Mouse (Mus musculus): ENCODE data around the gene Ppp4r3a. TPM values are rescaled to one million over a fixed set of nuclear protein-coding genes. Genes with fewer than 3 reads are reported as not detected.

Ppp4r3a gene
- total and polyA plus RNA-seq, 3 experiments, result 43.2 to 68.6 (median 68.5) TPM

DNA sequence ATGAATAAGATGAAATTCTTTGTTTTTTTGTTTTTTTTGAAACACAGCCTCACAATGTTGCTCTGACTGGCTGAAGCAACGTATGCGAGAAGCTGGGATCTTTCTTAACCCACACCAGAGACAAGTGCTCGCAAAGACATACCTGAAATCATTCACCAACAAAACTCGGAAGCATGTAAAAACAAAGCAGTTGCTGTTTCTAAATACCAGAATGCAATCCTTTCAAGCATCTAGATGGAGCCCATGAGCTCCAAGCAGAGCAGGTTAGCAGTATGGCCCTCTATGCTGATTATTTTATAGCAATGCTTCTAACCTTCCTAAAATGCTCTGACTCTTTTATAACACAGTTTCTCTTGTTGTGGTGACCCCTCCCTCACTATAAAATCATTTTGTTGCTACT is 735 bp upstream of the Ppp4r3a start:
- Histone ChIP-seq H3K4me3 (replicated peaks in 1 of 3; ENCODE audit: low read depth in 2 of 3, low read length in 2 of 3, poor library complexity in 1 of 3) (peak overlapping the region; percentile 91 to 99 (median 95)), H3K4me1 (ENCODE audit: control insufficient read depth in 1 of 2, insufficient read depth in 2 of 2) (peaks cover 0 to 13% of the 10 kb centered on the region in 2 experiments; a peak in 2 of 4 replicates), H3K9me3 (replicated peaks; ENCODE audit: low read length) (no peaks in the 10 kb centered on the region), H3K36me3 (replicated peaks in 1 of 2; ENCODE audit: control insufficient read depth in 1 of 2, insufficient read depth in 1 of 2, low read length in 1 of 2) (peaks cover 6 to 9% of the 10 kb centered on the region in 2 experiments), H3K9ac (ENCODE audit: insufficient read depth, low read depth) (peak overlapping the region; percentile 81), H3K79me2 (replicated peaks; ENCODE audit: control insufficient read depth, extremely low read depth, insufficient read depth, poor library complexity, severe bottlenecking) (peaks cover 37% of the 10 kb centered on the region), H3K27ac (ENCODE audit: insufficient read depth, low read depth) (no peak overlapping the region), H3K4me2 (ENCODE audit: insufficient read depth, low read depth, poor library complexity, severe bottlenecking) (peak overlapping the region; percentile 59), H3K27me3 (replicated peaks) (no peaks in the 10 kb centered on the region)
- DNase-seq (ENCODE audit: extremely low read depth), result no peak
- TF ChIP-seq POLR2A (IDR thresholded peaks at IDR 0.05; ENCODE audit: low read depth, low read length) (no peak), MEF2A (IDR thresholded peaks at IDR 0.05; ENCODE audit: borderline replicate concordance, low read depth, low read length) (no peak), ELF1 (IDR thresholded peaks at IDR 0.05; ENCODE audit: low read depth, low read length) (no peak), JUN (IDR thresholded peaks at IDR 0.05; ENCODE audit: insufficient read depth, low read depth, low read length) (no peak), ZC3H11A (IDR thresholded peaks at IDR 0.05; ENCODE audit: low read depth, low read length) (no peak), EP300 (IDR thresholded peaks at IDR 0.05; ENCODE audit: low read length) (no peak), NELFE (IDR thresholded peaks at IDR 0.05; ENCODE audit: low read depth, low read length) (no peak), TCF12 (IDR thresholded peaks at IDR 0.05; ENCODE audit: low read depth, low read length) (no peak), BHLHE40 (IDR thresholded peaks at IDR 0.05; ENCODE audit: low read depth, low read length) (no peak), KAT2A (IDR thresholded peaks at IDR 0.05; ENCODE audit: insufficient replicate concordance, low read length) (no peak), JUND (conservative IDR thresholded peaks at IDR 0.05; ENCODE audit: low read depth, low read length) (no peak), USF2 (conservative IDR thresholded peaks at IDR 0.05; ENCODE audit: low read depth, low read length) (no peak), ZMIZ1 (IDR thresholded peaks at IDR 0.05; ENCODE audit: low read depth, low read length) (no peak)
- in situ Hi-C loops (cut with MboI; ENCODE audit: low pct_ligation_motif_present, low pct_unique_long_range_greater_than_20kb, low sequenced_read_pairs) (loop anchor here (10.0 kb wide), 1 partner anchor 981 kb away; no protein-coding TSS in a partner anchor), dilution Hi-C loops (cut with MboI; ENCODE audit: extremely low pct_ligation_motif_present, extremely low pct_unique_long_range_greater_than_20kb, low sequenced_read_pairs) (no loop called here)

DNA sequence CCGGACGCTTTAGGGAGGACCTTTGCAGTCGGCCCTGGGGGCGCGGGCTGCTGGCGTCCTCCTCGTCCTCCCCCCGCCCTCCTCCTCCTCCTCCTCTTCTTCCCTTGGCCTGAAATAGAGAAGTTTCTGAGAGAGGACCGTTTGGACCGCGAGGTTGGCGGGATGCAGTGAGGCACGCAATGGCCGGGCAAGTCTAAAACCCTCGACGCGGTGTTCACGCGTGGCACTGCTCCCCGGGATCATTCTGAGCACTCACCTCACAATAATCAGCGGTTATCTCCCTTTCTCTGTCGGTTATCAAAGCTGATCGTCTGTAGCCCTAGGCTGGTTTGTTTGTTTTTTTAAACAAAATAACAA is 315 bp upstream of the Ppp4r3a start:
- peak; percentile 29 for DNase-seq (ENCODE audit: extremely low read depth)
- dilution Hi-C loops (cut with MboI; ENCODE audit: extremely low pct_ligation_motif_present, extremely low pct_unique_long_range_greater_than_20kb, low sequenced_read_pairs) (no loop called here), in situ Hi-C loops (cut with MboI; ENCODE audit: low pct_ligation_motif_present, low pct_unique_long_range_greater_than_20kb, low sequenced_read_pairs) (loop anchor here (10.0 kb wide), 1 partner anchor 981 kb away; no protein-coding TSS in a partner anchor)
- TF ChIP-seq MAZ (IDR thresholded peaks at IDR 0.05; ENCODE audit: low read depth, low read length) (peak; percentile 1; the same call in 1 of the 2 replicates), USF1 (IDR thresholded peaks at IDR 0.05; ENCODE audit: low read depth, low read length) (no peak)
- peaks cover 0 to 16% of the 10 kb centered on the region in 2 experiments; a peak in 2 of 4 replicates for H3K4me1 ChIP-seq (ENCODE audit: control insufficient read depth in 1 of 2, insufficient read depth in 2 of 2)
- H3K9me3 ChIP-seq (replicated peaks; ENCODE audit: low read length), result no peaks in the 10 kb centered on the region
- peak overlapping the region; percentile 59; the same call in 1 of the 2 replicates for H3K4me2 ChIP-seq (ENCODE audit: insufficient read depth, low read depth, poor library complexity, severe bottlenecking)
- no peaks in the 10 kb centered on the region for H3K27me3 ChIP-seq (replicated peaks)
- peaks cover 41% of the 10 kb centered on the region for H3K79me2 ChIP-seq (replicated peaks; ENCODE audit: control insufficient read depth, extremely low read depth, insufficient read depth, poor library complexity, severe bottlenecking)
- peak overlapping the region; percentile 91 to 99 (median 95) for H3K4me3 ChIP-seq (replicated peaks in 1 of 3; ENCODE audit: low read depth in 2 of 3, low read length in 2 of 3, poor library complexity in 1 of 3)
- peak overlapping the region; percentile 81 for H3K9ac ChIP-seq (ENCODE audit: insufficient read depth, low read depth)
- H3K36me3 ChIP-seq (replicated peaks in 1 of 2; ENCODE audit: control insufficient read depth in 1 of 2, insufficient read depth in 1 of 2, low read length in 1 of 2), result peaks cover 6 to 13% of the 10 kb centered on the region in 2 experiments
- H3K27ac ChIP-seq (ENCODE audit: insufficient read depth, low read depth), result no peak overlapping the region
